Mouse (Mus musculus) mouse embryonic stem cell (cell line): ENCODE measurements around the gene Wdr20.

Experiments used
- in situ Hi-C, 2 experiments: fragments of 300-500 bp; cut with MboI; formaldehyde crosslinking; loops; 1 replicate in 1 of 2; 3 replicates in 1 of 2; pipeline ENCODE4 v1.14.3; 2019 to 2020; ENCODE audit warnings: low sequenced_read_pairs in 2 of 2, low pct_unique_long_range_greater_than_20kb in 1 of 2, mixed read lengths in 1 of 2; ENCODE audit not compliant: unreplicated experiment in 1 of 2

The Wdr20 gene

GRCm38 (mm10) chr12:110764531-110764930 lies 26.8 kb downstream of the Wdr20 start:
- in situ Hi-C loops: no loop called here

GRCm38 (mm10) chr12:110768562-110768961 lies 30.8 kb downstream of the Wdr20 start:
- in situ Hi-C loops: no loop called here

GRCm38 (mm10) chr12:110769660-110770297 lies 32.0 kb downstream of the Wdr20 start:
- in situ Hi-C loops: no loop called here

- in situ Hi-C loops: no loop called here
Observed at GRCm38 (mm10) chr12:110770479-110771247, 32.9 kb downstream of the Wdr20 start.

- in situ Hi-C loops: no loop called here
Observed at GRCm38 (mm10) chr12:110771961-110772360, 34.2 kb downstream of the Wdr20 start.

- in situ Hi-C loops: no loop called here
Observed at GRCm38 (mm10) chr12:110775628-110776426, 38.1 kb downstream of the Wdr20 start.

GRCm38 (mm10) chr12:110777853-110778252 lies 40.1 kb downstream of the Wdr20 start:
- in situ Hi-C loops: no loop called here

GRCm38 (mm10) chr12:110779296-110779695 lies 41.6 kb downstream of the Wdr20 start:
- in situ Hi-C loops: no loop called here

GRCm38 (mm10) chr12:110781181-110781580 lies 43.4 kb downstream of the Wdr20 start:
- in situ Hi-C loops: no loop called here

- in situ Hi-C loops: no loop called here
Observed at GRCm38 (mm10) chr12:110782278-110782677, 44.5 kb downstream of the Wdr20 start.

GRCm38 (mm10) chr12:110784211-110784610 lies 46.5 kb downstream of the Wdr20 start:
- in situ Hi-C loops: no loop called here

GRCm38 (mm10) chr12:110786243-110786642 lies 48.5 kb downstream of the Wdr20 start:
- in situ Hi-C loops: no loop called here

GRCm38 (mm10) chr12:110790580-110790979 lies 52.8 kb downstream of the Wdr20 start:
- in situ Hi-C loops: no loop called here

GRCm38 (mm10) chr12:110791026-110791425 lies 53.3 kb downstream of the Wdr20 start:
- in situ Hi-C loops: no loop called here

GRCm38 (mm10) chr12:110795035-110795434 lies 57.3 kb downstream of the Wdr20 start:
- in situ Hi-C loops: no loop called here

GRCm38 (mm10) chr12:110796748-110797147 lies 59.0 kb downstream of the Wdr20 start:
- in situ Hi-C loops: no loop called here

GRCm38 (mm10) chr12:110797202-110797601 lies 59.5 kb downstream of the Wdr20 start:
- in situ Hi-C loops: no loop called here

- in situ Hi-C loops: no loop called here
Observed at GRCm38 (mm10) chr12:110797842-110798431, 60.2 kb downstream of the Wdr20 start.

- in situ Hi-C loops: no loop called here
Observed at GRCm38 (mm10) chr12:110799226-110799625, 61.5 kb downstream of the Wdr20 start.
